Mouse (Mus musculus) retina, postnatal 1 day (tissue): Measurements from ENCODE around the gene Asb6.

ENCODE experiments used
- DNase-seq: peaks from one replicate; pipeline ENCODE4 v3.0.0-alpha.2; 2012

The Asb6 gene

DNA sequence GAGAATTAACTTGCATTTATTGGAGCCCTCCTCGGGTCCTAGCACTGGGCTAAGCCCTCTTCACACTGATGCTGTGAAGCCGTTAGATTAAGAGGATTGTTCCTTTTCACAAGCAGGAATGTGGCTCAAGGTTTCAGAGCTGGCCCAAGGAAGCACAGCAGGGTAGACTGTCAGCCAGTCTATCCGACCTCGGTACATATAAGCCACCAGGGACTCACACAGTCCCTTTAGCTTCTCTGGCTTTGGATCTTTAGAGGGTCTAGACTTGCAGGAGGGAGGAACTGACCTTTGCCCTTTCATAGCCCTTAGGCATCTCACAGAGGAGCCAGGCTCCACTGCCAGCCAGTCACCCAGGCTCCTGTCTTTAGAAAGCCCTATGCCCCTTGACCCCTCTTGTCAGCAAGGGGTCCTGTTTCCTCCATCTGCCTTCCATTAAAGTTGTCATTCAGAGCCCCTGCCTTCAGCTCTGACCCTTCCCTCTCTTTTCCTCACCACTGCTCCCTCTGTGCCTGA lies at the start of gene Asb6:
Gene Asb6, minus strand, starts transcription at position 51 of the 513 bp plus-strand sequence.
- no peak for DNase-seq

DNA sequence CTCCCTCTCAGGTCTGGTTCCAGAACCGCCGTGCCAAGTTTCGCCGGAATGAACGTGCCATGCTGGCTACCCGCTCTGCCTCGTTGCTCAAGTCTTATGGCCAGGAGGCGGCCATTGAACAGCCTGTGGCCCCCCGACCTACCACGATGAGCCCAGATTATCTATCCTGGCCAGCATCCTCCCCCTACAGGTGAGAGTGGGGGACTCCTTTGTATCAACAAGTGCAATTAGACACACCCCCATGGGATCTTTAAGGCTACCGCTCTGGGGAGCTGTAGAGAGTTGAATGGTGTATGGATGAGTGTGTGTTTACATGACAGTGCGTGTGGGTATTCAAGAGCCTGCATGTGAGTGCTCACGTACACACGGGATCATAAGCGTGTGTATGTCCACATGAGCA lies 49.3 kb upstream of the Asb6 start:
- no peak for DNase-seq

DNA sequence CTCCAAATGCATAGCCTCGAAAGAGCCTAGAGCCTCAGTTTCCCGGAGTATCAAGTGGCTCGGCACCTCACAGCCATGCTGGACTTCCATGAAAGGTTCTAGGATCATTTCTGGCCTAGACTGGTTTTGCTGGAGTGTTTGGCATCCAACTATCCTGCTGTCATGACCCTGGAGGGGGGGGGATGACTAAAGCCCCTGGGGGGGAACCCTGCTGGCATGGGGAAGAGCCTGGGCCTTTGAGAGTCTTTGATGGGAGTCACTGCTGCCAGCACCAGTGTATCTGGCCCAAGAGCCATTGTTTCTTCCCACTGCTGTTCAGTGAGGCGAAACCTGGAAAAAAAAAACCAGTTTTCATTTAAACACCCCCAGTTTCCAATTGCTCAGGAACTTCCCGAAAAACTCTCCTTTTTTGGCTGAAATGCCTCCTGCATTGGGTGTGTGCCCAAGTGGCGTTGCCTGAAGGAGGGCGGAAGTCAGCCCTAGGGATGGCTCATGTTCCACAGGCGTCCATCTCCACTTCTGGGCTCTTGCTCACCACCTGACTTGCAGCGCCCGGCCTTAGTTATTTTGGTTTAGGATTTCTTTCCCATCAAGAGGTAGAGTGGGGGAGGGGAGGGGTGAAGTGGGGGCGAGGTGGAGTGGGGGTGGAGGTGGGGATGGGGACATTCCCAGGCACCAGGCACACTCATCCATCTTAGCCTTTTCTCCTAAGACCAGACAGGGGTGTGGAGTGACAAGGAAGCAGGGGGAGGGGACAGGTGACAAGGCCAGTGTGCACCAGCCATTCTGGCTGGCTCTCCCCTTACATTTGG lies 45.7 kb upstream of the Asb6 start:
- DNase-seq = no peak

DNA sequence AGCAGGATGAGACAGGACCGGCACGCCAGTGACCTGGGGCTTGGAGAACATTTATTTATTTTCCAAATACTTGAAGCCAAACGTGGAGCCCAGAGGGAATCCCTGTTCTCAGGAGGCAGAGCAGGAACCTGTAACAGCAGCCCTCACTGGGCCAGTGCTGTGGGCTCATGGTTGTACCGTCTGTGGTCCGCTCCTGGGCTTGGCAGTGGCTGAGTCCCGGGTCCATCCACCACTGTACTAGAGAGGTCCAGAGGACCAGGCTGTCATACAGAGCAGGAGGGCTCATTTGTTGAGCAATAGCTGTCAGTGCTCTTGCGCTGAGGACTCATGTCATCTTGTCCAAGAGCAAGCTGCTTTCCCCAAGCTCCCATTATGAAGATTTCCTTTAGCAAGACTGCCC lies 45.0 kb upstream of the Asb6 start:
- no peak for DNase-seq

DNA sequence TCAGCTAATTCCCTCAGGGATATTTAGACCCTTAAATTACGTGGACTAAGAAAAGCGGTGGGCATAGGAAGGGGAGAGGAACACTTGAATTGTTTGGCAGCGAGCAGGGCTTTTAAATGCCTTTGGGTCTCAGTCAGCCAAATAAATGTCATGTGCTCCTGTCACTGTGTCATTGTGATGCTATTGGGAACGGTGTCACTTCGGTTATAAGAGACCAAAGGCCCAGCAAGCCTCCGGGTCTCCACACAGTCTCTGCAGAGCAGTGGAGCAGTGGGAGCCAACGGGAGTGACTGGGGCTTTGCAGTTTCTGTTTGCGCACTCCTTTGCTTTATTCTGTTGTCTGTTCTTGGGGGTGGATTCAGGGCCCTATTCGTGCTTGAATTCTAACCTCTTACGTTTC lies 44.3 kb upstream of the Asb6 start:
- DNase-seq = no peak

DNA sequence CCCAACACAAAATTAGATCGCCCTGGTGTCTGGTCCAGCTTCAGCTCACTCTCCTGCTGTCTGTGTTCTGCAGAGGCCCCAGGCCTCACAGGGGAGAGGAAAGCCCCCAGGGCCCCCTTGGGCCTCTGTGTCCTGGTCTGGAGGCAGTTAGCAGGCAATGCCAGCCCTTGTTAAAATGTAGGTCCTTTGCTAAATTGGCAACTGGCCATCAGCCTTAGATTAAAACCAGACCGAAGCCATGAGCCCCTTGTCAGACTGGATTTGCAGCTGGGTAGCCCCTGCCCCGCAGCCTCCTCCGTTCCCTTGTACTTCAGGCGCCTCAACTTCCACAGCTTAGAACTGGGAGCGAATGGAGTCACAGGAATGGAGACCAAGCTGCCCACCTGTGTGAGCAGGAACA lies 42.5 kb upstream of the Asb6 start:
- peak; percentile 67 for DNase-seq

DNA sequence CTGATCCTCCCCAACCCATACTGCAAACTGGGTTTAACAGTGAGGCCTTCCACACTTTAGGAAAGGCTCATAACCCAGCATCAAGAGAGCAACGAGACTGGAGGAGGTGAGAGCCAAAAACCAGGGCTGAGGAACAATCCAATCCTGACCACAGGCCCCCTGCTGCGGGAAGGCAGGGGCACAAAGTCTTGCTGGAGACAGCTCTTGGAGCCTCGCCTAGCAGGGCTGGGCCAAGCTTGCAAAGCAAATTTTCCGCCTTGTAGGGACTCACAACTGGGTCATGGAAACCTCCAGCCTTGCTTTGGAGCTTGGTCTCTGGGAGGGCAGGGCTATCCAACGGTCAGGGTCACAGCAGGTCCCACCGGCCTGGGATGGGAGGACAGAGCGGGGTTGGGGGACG lies 40.7 kb upstream of the Asb6 start:
- DNase-seq = no peak

DNA sequence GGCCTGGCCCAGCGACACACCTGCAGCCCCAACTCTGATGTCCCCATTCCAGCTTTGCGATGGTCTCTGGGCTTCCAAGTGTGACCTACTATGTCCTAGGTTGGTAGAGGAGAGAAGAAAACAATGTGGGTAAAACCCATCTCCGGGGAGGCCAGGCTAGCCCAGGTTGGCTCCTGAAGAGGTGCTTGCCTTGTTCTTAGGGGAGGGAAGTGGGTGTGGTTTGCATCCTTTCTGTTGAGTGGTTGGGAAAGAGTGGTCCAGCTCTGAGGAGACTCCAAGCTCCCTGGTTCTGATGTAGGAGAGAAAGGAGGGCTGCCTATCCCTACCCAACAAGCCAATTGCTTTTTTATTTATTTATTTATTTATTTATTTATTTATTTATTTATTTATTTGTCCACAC lies 35.3 kb upstream of the Asb6 start:
- no peak for DNase-seq

DNA sequence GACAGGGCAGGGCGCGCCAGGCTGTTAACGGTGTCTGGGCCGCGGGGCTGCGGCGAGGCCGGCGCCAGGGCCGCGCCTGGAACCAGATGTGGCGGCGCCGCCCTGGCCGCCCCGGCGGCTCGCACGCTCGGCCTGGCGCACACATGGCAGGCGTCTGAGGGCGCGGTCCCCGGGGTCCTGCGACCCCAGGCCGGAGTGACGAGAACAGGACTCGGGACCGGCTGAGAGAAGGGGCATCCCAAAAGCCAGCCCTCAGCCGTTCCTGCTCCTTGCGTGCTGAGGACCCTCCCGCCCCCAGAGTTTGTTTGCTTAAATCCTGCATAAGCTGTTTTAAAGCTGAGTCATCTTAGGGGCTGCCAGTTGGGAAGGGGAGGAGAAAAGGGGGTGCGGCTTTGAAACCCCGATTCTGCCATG lies 34.8 kb upstream of the Asb6 start:
- DNase-seq = peak; percentile 34

DNA sequence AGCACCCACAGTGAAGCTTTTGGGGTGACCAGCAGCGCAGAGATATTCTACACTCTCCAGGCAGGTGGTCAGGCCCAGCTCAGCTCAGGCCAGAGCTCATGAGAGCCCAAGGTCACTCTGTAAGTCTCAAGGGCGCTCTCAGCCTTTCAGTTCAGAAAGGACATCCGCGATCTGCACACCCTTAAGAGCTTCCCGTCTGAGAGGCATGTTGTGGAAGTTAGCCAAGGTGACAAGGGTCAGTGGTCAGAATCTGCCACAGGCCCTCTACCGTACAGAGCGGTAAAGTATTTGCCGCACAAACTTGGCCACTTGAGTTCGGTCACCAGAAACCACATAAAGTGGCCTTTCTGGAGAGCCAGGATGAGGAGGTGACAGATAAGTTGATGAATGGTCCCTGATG lies 33.4 kb upstream of the Asb6 start:
- DNase-seq = no peak

DNA sequence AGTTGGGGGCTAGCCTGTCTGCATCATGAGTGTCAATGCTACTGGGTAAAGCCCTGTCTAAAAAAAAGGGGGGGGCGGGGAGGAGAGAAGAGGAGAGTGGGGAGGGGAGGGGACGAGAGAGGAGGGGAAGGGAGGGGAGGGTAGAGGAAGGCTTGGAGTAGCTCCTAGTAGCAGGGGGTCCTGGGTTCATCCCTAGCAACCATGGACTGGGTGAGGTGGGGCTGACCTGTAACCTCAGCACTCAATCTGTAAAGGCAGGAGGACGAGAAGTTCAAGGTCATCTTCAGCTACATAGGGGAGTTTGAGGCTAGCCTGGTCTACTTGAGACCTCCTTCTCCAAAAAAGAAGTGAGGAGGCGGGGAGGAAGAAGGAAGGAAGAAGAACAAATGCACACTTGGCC lies 31.9 kb upstream of the Asb6 start:
- DNase-seq = no peak

DNA sequence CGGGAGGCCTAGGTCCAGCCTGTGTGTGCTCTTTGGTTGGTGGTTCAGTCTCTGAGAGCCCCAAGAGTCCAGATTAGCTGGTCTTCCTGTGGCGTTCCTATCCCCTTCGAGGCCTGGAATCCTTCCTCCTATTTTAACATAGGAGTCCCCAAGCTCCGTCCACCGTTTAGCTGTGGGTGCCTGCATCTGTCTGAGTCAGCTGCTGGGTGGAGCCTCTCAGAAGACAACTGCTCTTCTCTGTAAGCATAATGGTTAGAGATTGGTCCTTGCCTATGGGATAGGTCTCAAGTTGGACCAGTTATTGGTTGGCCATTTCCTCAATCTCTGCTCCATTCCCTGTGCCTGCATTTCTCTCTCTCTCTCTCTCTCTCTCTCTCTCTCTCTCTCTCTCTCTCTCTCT lies 29.6 kb upstream of the Asb6 start:
- no peak for DNase-seq

DNA sequence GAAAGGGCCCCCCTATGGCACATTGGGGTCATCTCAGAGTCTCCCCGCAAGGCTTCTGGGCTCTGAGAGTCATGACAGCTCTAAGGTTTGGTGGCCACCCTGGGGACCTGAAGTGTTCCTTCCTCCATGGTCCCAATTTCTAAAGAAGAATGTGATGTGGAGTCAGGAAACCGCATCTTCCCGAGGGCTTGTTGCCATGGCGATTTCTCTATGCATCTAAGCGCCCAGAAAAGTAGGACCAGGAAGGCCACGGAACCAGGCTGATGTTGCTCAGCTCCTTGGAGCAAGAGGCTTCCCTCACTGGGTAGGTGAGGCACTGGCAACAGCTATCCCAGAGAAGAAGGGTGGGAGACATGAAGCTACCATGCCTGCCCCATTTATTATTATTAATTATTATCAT lies 26.9 kb upstream of the Asb6 start:
- no peak for DNase-seq

DNA sequence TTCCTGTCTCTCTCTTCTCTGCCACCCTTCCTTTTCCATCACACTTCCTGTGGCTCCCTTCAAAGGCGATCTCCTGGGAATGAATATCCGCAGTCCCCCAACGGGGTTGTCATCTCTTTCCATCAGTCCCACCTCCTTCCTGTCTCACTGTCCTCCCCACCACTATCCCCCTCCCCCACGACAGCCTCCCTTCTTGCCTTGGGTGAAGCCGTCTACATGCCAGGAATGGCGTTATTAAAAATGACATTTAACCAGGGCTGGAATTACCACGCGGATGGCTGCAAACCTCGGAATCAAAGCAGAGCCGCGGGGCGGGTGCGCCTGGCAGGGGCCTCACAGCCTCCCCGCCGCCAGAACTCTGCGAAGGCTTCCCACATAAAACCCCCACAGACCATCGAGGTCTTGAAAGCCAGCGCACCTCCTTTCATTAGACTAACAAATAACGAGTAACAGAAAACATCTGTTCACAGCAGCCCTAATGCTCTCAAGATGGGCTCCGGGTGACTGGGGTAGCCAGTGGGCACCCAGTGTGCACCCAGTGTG lies 22.7 kb upstream of the Asb6 start:
- peak; percentile 60 for DNase-seq

DNA sequence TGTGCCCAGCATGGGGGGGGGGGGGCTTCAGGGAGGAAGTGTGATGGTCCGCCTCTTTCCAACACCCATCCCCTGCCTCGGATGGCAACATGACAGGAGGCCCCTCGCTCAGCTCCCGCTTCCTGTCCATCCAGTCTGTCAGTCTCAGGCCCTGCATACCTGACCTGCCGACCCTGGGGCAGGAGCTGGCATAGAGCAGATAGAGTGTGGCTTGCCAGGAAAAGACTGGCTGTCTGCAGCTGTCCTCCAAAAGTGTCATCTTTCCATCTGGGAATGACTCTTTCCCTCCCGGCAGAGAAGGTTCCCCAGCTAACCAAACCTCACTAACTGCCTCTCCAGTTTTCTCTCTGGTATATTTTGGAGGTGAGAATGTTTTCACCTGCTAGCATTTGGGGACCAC lies 20.4 kb upstream of the Asb6 start:
- DNase-seq = no peak

DNA sequence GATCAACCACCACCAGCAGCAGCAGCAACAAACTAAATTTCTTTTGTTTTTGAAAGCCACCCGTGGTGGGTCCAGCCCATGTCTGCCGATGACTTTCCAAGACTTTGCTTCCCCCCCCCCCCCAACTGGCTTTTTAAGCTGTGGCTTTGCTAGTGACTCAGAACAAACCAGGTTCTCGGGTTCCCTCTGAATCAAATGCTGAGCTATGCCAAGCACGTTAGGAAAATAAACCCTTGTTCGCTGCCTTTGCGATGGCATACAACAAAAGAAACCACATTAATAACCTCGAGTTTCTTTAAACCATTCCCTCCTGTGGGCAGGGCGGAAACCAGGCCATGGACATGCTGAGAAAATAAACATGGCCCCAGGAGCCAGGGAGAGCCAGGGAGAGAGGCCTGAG lies 18.1 kb upstream of the Asb6 start:
- no peak for DNase-seq

DNA sequence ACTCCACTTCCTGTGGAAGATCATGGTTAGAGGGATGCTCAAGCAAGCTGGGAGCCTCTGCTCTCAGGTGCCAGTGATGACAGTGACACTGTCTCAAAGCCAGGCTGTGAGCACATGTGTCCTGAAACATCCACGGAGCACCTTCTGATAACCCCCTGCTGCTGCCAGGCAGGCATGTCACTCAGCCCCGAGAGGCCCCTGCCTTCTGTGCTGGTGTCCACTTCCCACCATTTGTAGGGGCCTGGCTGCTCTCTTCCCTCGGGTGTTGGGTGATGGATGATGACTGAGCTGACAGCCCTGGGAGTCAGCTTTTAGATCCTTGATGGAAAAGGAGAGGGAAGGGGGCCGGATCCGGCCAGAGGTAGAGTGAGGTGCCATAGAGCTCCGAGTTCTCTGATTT lies 16.6 kb upstream of the Asb6 start:
- no peak for DNase-seq

DNA sequence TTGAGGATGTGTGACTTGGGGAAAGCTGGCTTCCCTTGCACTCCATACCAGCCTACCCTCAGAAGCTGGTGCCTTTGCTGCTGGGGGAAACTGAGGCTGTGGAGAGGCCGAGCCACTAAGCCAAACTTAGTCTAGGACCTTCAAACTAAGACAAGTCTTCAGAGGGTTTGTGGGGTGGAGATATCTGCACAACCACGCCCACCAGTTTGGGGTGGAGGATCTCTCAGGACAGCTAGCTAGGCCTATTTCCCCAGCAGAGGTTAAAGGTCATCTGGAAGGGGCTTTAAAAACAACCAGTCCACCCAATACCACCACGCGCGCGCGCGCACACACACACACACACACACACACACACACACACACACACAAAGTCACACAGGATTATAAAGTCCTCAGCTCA lies 16.1 kb upstream of the Asb6 start:
- DNase-seq = no peak

DNA sequence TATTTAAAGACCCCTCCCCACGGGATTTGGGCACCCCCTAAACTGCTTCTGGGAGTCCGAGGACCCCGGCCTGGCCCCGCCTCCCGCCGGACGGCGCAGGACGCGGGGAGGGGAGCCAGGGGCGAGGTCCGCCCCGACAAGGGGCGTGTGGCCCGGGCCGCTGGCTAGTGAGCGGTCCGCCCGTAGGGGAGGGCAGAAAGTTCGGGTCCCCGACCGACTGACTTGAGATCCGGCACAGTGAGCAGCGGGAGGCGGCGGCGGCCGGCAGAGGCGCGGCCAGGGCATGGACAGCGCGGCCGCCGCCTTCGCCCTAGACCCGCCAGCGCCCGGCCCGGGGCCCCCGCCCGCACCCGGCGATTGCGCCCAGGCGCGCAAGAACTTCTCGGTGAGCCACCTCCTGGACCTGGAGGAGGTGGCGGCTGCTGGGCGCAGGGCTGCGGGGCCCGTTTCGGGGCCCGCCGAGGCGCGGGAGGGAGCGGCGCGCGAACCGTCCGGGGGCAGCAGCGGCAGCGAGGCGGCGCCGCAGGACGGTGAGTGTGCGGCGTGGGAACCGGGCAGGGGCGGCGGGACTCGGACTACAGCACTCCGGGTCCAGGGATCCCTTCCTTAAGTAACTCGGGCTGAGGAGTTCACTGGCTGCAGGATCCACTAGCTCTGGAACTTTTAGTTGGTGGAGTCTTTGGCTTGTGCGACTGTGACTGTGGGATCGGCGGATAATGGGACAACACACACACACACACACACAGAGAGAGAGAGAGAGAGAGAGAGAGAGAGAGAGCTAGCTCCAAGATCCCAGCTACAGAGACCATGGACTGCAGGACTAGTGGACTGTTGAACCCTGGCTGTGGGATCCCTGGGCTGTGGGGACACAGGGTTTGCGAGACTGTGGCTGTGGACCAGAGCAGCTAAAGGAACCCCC lies 15.3 kb upstream of the Asb6 start:
- peak; percentile 46 for DNase-seq

DNA sequence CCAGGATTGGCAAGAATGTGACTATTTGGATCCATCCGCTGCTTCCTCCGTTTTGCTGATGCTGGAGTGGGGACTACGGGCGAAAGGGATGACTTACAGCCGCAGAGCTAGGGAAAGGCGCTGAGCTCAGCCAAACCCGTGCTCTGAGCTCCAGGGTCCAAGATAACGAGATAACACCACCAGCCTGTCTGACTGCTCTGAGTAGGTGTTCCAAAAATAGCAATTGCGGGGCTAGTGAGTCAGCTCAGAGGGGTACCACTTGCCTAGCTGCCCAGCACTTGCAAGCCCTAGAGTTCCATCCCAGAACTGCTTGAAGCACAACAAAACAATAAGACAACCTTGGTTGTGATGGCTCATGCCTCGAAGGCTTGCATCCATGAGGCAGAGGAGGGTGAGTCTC lies 12.5 kb upstream of the Asb6 start:
- no peak for DNase-seq

DNA sequence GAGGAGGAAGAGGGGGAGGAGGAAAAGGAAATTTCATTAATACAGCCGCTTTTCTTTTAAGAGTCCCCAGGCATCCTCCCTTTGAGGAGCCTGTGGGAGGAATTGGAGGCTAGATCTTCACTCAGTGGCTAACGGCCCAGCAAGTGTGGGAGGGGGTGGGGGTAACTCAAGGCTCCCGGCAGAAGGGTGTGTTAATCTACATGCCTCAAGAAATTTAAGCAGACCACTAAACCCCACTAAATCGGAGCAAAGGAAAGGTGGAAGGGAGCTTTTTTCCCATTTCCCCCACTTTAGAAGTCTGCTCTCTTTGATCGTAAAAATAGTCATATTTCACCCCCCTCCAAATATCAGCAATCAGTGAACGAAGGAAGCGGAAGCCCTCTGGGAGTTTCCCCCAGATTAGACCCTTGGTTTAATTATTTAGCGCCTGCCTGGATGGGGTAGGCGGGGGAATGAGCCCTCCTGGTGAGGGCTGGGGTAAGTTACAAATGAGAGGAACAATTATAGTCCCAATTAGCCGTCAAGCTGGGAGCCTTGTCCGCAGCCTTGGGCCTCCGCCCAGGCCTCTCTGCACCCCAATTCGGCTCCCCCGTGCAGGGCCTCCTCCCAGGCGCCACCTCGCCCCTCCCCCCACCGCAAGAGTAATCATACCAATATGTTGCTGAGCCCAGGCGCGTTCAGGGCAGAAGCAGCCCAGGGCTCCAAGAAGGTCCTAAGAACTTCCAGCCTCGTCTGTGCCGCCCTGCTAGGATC lies 6.3 kb upstream of the Asb6 start:
- peak; percentile 79 for DNase-seq

DNA sequence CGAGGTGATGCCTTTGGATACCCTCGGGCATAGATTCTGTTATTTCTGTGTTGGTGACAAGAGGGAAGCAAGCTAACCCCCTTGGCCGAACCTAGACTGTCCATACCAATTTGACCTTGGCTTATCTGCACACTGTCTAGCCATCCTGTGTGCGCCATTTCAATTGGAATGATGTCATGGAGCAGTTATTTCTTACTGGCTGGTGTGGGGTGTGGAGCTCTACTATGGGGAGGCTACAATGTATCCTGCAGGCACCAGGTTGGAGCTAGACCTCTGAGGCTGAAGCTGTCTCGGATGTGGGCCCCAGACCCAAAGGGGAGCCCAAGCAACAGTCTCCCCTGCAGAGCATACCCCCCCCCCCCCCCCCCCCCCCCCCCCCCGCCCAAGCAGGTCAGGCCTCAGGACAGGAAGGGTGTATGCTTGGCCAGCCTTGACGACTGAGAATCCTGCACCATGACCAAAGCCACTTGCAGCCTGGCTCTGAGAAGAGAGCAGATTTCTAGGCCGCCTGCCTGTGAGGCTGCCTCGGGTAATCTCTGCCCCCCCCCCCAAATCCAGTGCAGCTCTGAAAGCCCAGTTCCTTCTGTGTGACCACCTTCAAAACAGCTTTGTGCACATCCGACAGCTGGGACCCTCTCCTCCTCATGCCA lies 4.4 kb upstream of the Asb6 start, which contains the start of gene Prrx2:
Gene Prrx2, plus strand, starts transcription at position 600 of the 650 bp plus-strand sequence.
- no peak for DNase-seq
